Mouse (Mus musculus) ES-E14 (cell line): Measurements from ENCODE around the gene Cdh7. TPM values are rescaled to one million over a fixed set of nuclear protein-coding genes. Genes with fewer than 3 reads are reported as not detected.

Source experiments
- DNase-seq: peaks from one replicate; pipeline ENCODE4 v3.0.0-alpha.2; 2013; ENCODE audit warnings: low read depth, low spot score
- H3K27ac ChIP-seq: 2 replicates; pipeline ENCODE4 v1.5.1; 2012; ENCODE audit warnings: low read depth, mild to moderate bottlenecking, low read length, moderate library complexity, mixed read lengths; ENCODE audit not compliant: poor library complexity, insufficient read depth, severe bottlenecking
- H3K36me3 ChIP-seq: 2 replicates; pipeline ENCODE4 v1.6.1; 2012; ENCODE audit warnings: mild to moderate bottlenecking, low read length, moderate library complexity, mixed read lengths; ENCODE audit not compliant: control insufficient read depth, poor library complexity, insufficient read depth, severe bottlenecking
- H3K4me1 ChIP-seq, 2 experiments: fragments of 150-350 bp in 1 of 2; sonication (generic) in 1 of 2; 2 replicates each; pipeline ENCODE4 v1.6.1; 2012; ENCODE audit warnings: low read length in 2 of 2, mild to moderate bottlenecking in 1 of 2, mixed read lengths in 1 of 2; ENCODE audit not compliant: control insufficient read depth in 2 of 2, insufficient read depth in 2 of 2, poor library complexity in 1 of 2
- H3K4me3 ChIP-seq, 2 experiments: fragments of 150-350 bp in 1 of 2; sonication (generic) in 1 of 2; 2 replicates each; pipeline ENCODE4 v1.5.1; 2012; ENCODE audit warnings: low read length in 2 of 2, low read depth in 1 of 2, mild to moderate bottlenecking in 1 of 2, mixed read lengths in 1 of 2; ENCODE audit not compliant: insufficient read depth in 1 of 2, poor library complexity in 1 of 2, severe bottlenecking in 1 of 2
- H3K9ac ChIP-seq: 2 replicates; pipeline ENCODE4 v1.6.1; 2012; ENCODE audit warnings: low read depth, mild to moderate bottlenecking, low read length, mixed read lengths; ENCODE audit not compliant: poor library complexity, insufficient read depth, severe bottlenecking
- H3K9me3 ChIP-seq: fragments of 150-350 bp; sonication (generic); 2 replicates; pipeline ENCODE4 v1.6.1; 2012; ENCODE audit warnings: low read depth, mild to moderate bottlenecking, low read length; ENCODE audit not compliant: control insufficient read depth, insufficient read depth
- CHD2 ChIP-seq: IDR thresholded peaks from 2 replicates; pipeline ENCODE4 v1.6.1; 2014; ENCODE audit warnings: mild to moderate bottlenecking, low read depth, low read length, inconsistent platforms
- HCFC1 ChIP-seq: IDR thresholded peaks from 2 replicates; pipeline ENCODE4 v1.6.1; 2012; ENCODE audit warnings: low read length, inconsistent platforms, borderline replicate concordance; ENCODE audit not compliant: insufficient read depth
- MAFK ChIP-seq: IDR thresholded peaks from 2 replicates; pipeline ENCODE4 v1.6.1; 2014; ENCODE audit warnings: mild to moderate bottlenecking, low read depth, low read length, inconsistent platforms; ENCODE audit not compliant: insufficient read depth
- ZC3H11A ChIP-seq: IDR thresholded peaks from 2 replicates; pipeline ENCODE4 v1.6.1; 2012; ENCODE audit warnings: low read depth, mild to moderate bottlenecking, inconsistent platforms, low read length, borderline replicate concordance
- ZNF384 ChIP-seq: IDR thresholded peaks from 2 replicates; pipeline ENCODE4 v1.6.1; 2012; ENCODE audit warnings: low read depth, low read length, inconsistent platforms
- in situ Hi-C, 2 experiments: fragments of 600-800 bp; cut with MboI; formaldehyde crosslinking; loops; one replicate each; pipeline ENCODE4 v1.15.1; 2025; ENCODE audit warnings: low sequenced_read_pairs in 2 of 2, inconsistent platforms in 1 of 2; ENCODE audit not compliant: unreplicated experiment in 2 of 2
- total RNA-seq: library from RNA; depleted of rRNA; stranded (reverse); fragments of 300-350 nt; gene quantifications from 2 replicates; pipeline ENCODE4 v1.2.3, GENCODE M21; 2012

Cdh7 gene
- total RNA-seq, 1 experiment: not detected

GRCm38 (mm10) chr1:109989541-109989940 lies 7.3 kb downstream of the Cdh7 start:
- Histone ChIP-seq H3K4me1 (no peaks in the 10 kb centered on the region), H3K4me3 (no peak overlapping the region), H3K9ac (no peak overlapping the region), H3K36me3 (no peaks in the 10 kb centered on the region), H3K27ac (no peak overlapping the region), H3K9me3 (no peaks in the 10 kb centered on the region)
- DNase-seq: no peak
- TF ChIP-seq MAFK: no peak
- no peak for TF ChIP-seq ZNF384
- TF ChIP-seq ZC3H11A: no peak
- no peak for TF ChIP-seq CHD2
- TF ChIP-seq HCFC1: no peak
- in situ Hi-C loops: no loop called here

- no peaks in the 10 kb centered on the region for H3K36me3 ChIP-seq
- no peak for DNase-seq
- in situ Hi-C loops: no loop called here
Measured at GRCm38 (mm10) chr1:109993906-109994305, 11.7 kb downstream of the Cdh7 start.

GRCm38 (mm10) chr1:110004451-110004850 lies 22.2 kb downstream of the Cdh7 start:
- DNase-seq: no peak
- H3K9me3 ChIP-seq: no peaks in the 10 kb centered on the region
- no peak overlapping the region for H3K9ac ChIP-seq
- in situ Hi-C loops: no loop called here
- TF ChIP-seq ZNF384 (no peak), ZC3H11A (no peak), HCFC1 (no peak), CHD2 (no peak), MAFK (no peak)
- H3K36me3 ChIP-seq: no peaks in the 10 kb centered on the region
- H3K4me3 ChIP-seq: no peak overlapping the region
- H3K27ac ChIP-seq: no peak overlapping the region
- no peaks in the 10 kb centered on the region for H3K4me1 ChIP-seq

More at GRCm38 (mm10) chr1:109993906-109994305, 11.7 kb downstream of the Cdh7 start:
- no peaks in the 10 kb centered on the region for H3K4me1 ChIP-seq
- no peak overlapping the region for H3K27ac ChIP-seq
- H3K9ac ChIP-seq: no peak overlapping the region
- TF ChIP-seq MAFK (no peak), HCFC1 (no peak), ZNF384 (no peak), CHD2 (no peak), ZC3H11A (no peak)
- no peak overlapping the region for H3K4me3 ChIP-seq
- H3K9me3 ChIP-seq: no peaks in the 10 kb centered on the region

- Histone ChIP-seq H3K27ac (no peak overlapping the region), H3K4me1 (no peaks in the 10 kb centered on the region), H3K9me3 (no peaks in the 10 kb centered on the region), H3K36me3 (no peaks in the 10 kb centered on the region), H3K4me3 (no peak overlapping the region), H3K9ac (no peak overlapping the region)
- no peak for DNase-seq
- in situ Hi-C loops: no loop called here
- TF ChIP-seq MAFK: no peak
- TF ChIP-seq CHD2: no peak
- TF ChIP-seq ZNF384: no peak
- TF ChIP-seq HCFC1: no peak
- no peak for TF ChIP-seq ZC3H11A
Measured at GRCm38 (mm10) chr1:110005038-110005437, 22.8 kb downstream of the Cdh7 start.

- no peak for DNase-seq
- no peaks in the 10 kb centered on the region for H3K36me3 ChIP-seq
- H3K9ac ChIP-seq: no peak overlapping the region
- no peak overlapping the region for H3K27ac ChIP-seq
- no peak overlapping the region for H3K4me3 ChIP-seq
- H3K9me3 ChIP-seq: no peaks in the 10 kb centered on the region
- in situ Hi-C loops: no loop called here
- no peaks in the 10 kb centered on the region for H3K4me1 ChIP-seq
- TF ChIP-seq ZNF384: no peak
- TF ChIP-seq HCFC1: no peak
- TF ChIP-seq MAFK: no peak
- TF ChIP-seq ZC3H11A: no peak
- no peak for TF ChIP-seq CHD2
Measured at GRCm38 (mm10) chr1:110012153-110012552, 29.9 kb downstream of the Cdh7 start.
